Comparison of ENCODE assay signal across 8 mouse cellular contexts in the genomic region with DNA sequence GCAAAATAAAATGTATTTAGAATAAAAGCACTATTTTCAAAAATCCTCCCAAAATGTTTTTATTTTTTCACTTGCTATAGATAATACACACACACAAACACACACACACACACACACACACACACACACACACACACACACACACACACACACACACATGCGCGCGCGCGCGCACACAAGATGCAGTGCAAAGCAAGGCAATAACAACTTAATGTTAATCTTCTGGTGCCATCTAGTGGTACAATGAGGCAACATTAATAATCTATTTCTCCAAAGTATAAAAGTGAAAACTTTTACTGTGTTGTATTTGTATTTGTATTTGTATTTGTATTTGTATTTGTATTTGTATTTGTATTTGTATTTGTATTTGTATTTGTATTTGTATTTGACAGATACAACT.
DNase-seq lines count a peak whose midpoint lies in the region; ATAC-seq and TF ChIP-seq lines count a peak whose summit lies in the region.
"Not testable (repeated sequence)": the region's sequence is repeated elsewhere in the genome, so short reads cannot be mapped to it uniquely, and the experiment has no call there.

No protein-coding gene starts in this region.

- WGBS in forebrain, embryonic 15.5 days, result 36% methylated on average over 6 of the region's 6 CpGs
- WGBS in hindbrain, postnatal 0 days, result 27% methylated on average over 6 of the region's 6 CpGs
- WGBS in midbrain, embryonic 11.5 days, result 38% methylated on average over 6 of the region's 6 CpGs

- not testable (repeated sequence) for H3K4me3 ChIP-seq in forebrain, embryonic 15.5 days; hindbrain, postnatal 0 days (ENCODE audit: low read length); midbrain, embryonic 11.5 days (ENCODE audit: low read depth, low read length)

- not testable (repeated sequence) for H3K9ac ChIP-seq in forebrain, embryonic 15.5 days (replicated peaks); hindbrain, postnatal 0 days (replicated peaks; ENCODE audit: low read length); midbrain, embryonic 11.5 days (ENCODE audit: low read length)

- not testable (repeated sequence) for H3K9me3 ChIP-seq in forebrain, embryonic 15.5 days; hindbrain, postnatal 0 days (ENCODE audit: low read length); midbrain, embryonic 11.5 days (ENCODE audit: control insufficient read depth, low read length)

- peak; percentile 70 for TF ChIP-seq CTCF in hindbrain, postnatal 0 days (IDR thresholded peaks at IDR 0.05; ENCODE audit: low read depth)

- ATAC-seq in forebrain, embryonic 15.5 days (replicated peaks), result peak; percentile 78
- peak; percentile 80 for ATAC-seq in hindbrain, postnatal 0 days
- peak; percentile 79; the same call in 1 of the 2 replicates for ATAC-seq in midbrain, embryonic 11.5 days (ENCODE audit: low FRiP score)

- not testable (repeated sequence) for H3K36me3 ChIP-seq in forebrain, embryonic 15.5 days; hindbrain, postnatal 0 days (ENCODE audit: insufficient read depth, low read length); midbrain, embryonic 11.5 days (ENCODE audit: control insufficient read depth, insufficient read depth, low read length)

- intact Hi-C loops in left cerebral cortex, postnatal 10 days (cut with DNase I), result not testable (repeated sequence)

- not testable (repeated sequence) for H3K4me1 ChIP-seq in forebrain, embryonic 15.5 days; hindbrain, postnatal 0 days (ENCODE audit: insufficient read depth, low read length); midbrain, embryonic 11.5 days (ENCODE audit: control insufficient read depth, insufficient read depth, low read length)

- H3K27ac ChIP-seq in forebrain, embryonic 15.5 days (replicated peaks); hindbrain, postnatal 0 days; midbrain, embryonic 11.5 days (ENCODE audit: low read depth, low read length): not testable (repeated sequence)

- DNase-seq in 416B (ENCODE audit: low read depth), result peak; percentile 60
- DNase-seq in ZHBTc4 (ENCODE audit: low read depth, low spot score), result peak; percentile 52
- peak; percentile 6 for DNase-seq in cerebellum, postnatal 36 days
- peak; percentile 88 for DNase-seq in hindbrain, postnatal 0 days (ENCODE audit: low spot score)
- DNase-seq in left cerebral cortex, postnatal 10 days (ENCODE audit: extremely low spot score in 1 of 2, low spot score in 2 of 2), result peak; percentile 34 to 36
- DNase-seq in midbrain, embryonic 11.5 days (ENCODE audit: low spot score, missing footprints), result peak; percentile 91
- DNase-seq in right cerebral cortex, postnatal 14 days, result peak; percentile 17

- not testable (repeated sequence) for H3K27me3 ChIP-seq in forebrain, embryonic 15.5 days; hindbrain, postnatal 0 days (ENCODE audit: insufficient read depth, low read length); midbrain, embryonic 11.5 days (ENCODE audit: control insufficient read depth, insufficient read depth, low read length)

- not testable (repeated sequence) for H3K4me2 ChIP-seq in forebrain, embryonic 15.5 days (replicated peaks); hindbrain, postnatal 0 days (ENCODE audit: low read depth, low read length); midbrain, embryonic 11.5 days

Comparison
In these comparisons a context has a peak if more than half of its experiments do, and no peak if none do; other contexts are left out.
1. DNase-seq: peak in every context shown above with its lines; median percentile 91 in midbrain, embryonic 11.5 days; 88 in hindbrain, postnatal 0 days; 60 in 416B; 52 in ZHBTc4; 35 in left cerebral cortex, postnatal 10 days; 17 in right cerebral cortex, postnatal 14 days; 6 in cerebellum, postnatal 36 days.